Mouse (Mus musculus) bone marrow, adult 2 months (tissue): ENCODE measurements around the gene Ampd1. TPM values are rescaled to one million over a fixed set of nuclear protein-coding genes. Genes with fewer than 3 reads are reported as not detected.
"Not testable (repeated sequence)": the region's sequence is repeated elsewhere in the genome, so short reads cannot be mapped to it uniquely, and the experiment has no call there.

Source experiments
- H3K27ac ChIP-seq: fragments of 200-500 bp; 2 replicates; pipeline ENCODE4 v1.5.1; 2012; ENCODE audit warnings: low read depth, mild to moderate bottlenecking, control low read depth, inconsistent platforms, low read length; ENCODE audit not compliant: control insufficient read depth, poor library complexity, insufficient read depth
- H3K4me1 ChIP-seq: fragments of 200-500 bp; 2 replicates; pipeline ENCODE4 v1.6.1; 2011; ENCODE audit warnings: low read length; ENCODE audit not compliant: control insufficient read depth, insufficient read depth
- H3K4me3 ChIP-seq: fragments of 200-500 bp; replicated peaks from 2 replicates; pipeline ENCODE3; 2011; ENCODE audit warnings: mild to moderate bottlenecking, low read depth, low read length, control low read depth; ENCODE audit not compliant: control insufficient read depth
- CTCF ChIP-seq: fragments of 200-500 bp; IDR thresholded peaks from 2 replicates; pipeline ENCODE4 v1.5.1; 2011; ENCODE audit warnings: low read length, control low read depth; ENCODE audit not compliant: control insufficient read depth, insufficient read depth
- POLR2A ChIP-seq: fragments of 200-500 bp; IDR thresholded peaks from 2 replicates; pipeline ENCODE4 v1.6.1; 2011; ENCODE audit warnings: low read depth, mild to moderate bottlenecking, control low read depth, low read length, borderline replicate concordance; ENCODE audit not compliant: control insufficient read depth
- WGBS: fragments of 180-500 bp; shearing (Covaris S2); methylation state at CpG from one replicate; pipeline ENCODE4 v1.1.7; 2018; 5-methylcytosine and 5-hydroxymethylcytosine counted together
- polyA plus RNA-seq: library from polyadenylated mRNA; stranded (reverse); fragments of >200 nt; gene quantifications from 2 replicates; pipeline ENCODE4 v1.2.4, GENCODE M21; 2011; ENCODE audit warnings: low replicate concordance; ENCODE audit not compliant: missing spikeins, insufficient read depth, insufficient read length

Gene Ampd1
- polyA plus RNA-seq, 1 experiment: not detected

DNA sequence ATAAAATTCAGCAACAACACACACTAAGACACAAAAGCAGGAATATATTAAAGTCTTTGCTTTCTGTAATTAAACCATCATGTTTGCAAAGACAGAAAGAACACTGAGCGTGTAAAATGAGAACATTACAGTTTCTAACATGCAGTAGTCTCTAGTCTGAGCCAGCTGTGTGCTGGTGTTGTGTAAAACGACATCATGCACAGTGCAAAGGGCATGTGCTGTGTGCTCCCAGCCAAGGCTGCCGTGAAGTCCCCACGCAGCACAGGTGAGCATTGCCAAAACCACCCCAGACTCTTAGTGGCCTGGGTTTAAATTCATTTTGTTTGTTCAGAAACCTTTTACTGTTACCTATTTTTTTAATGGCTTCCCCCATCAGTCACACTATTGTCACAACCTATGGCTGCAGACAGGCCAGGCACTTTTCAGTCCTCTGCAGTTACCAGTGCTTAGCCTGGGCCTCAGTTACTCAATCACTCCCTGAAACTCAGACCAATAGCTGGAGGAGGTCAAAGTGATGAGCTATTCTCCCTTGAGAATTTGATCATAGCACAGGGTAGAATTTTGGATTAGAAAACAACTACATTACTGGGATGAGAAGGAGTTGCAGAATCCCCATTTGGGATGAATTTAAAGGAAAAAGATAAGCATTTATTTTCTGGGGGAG lies 62.7 kb downstream of the Ampd1 start:
- WGBS: 90% methylated on average over 4 of the region's 4 CpGs
- Histone ChIP-seq H3K27ac (no peak overlapping the region), H3K4me1 (peaks cover 5% of the 10 kb centered on the region; the same call in 1 of the 2 replicates), H3K4me3 (no peak overlapping the region)
- TF ChIP-seq CTCF: no peak
- TF ChIP-seq POLR2A: no peak

DNA sequence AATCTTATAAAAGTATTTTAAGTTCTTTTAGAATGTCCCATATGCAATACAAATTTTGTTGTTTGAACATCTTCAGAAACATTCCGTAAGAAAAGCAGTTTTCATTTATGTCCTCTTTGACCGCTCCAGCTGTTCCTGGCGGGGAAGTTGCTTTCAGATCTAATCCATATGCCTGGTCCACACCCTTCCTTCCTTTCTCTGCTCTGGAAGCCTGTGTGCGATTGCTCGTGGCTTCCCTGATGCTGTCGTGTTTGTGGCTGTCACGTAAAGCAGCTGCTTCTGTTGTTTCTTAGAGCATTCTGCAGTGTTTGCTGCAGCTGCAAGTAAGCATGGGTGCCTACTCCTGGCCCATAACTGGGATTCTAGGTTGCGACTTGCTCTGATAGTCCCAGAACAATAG lies 65.2 kb downstream of the Ampd1 start:
- WGBS: 48% methylated on average over 8 of the region's 8 CpGs
- Histone ChIP-seq H3K27ac (no peak overlapping the region), H3K4me1 (peaks cover 5% of the 10 kb centered on the region), H3K4me3 (no peak overlapping the region)
- TF ChIP-seq CTCF (no peak), POLR2A (no peak)

DNA sequence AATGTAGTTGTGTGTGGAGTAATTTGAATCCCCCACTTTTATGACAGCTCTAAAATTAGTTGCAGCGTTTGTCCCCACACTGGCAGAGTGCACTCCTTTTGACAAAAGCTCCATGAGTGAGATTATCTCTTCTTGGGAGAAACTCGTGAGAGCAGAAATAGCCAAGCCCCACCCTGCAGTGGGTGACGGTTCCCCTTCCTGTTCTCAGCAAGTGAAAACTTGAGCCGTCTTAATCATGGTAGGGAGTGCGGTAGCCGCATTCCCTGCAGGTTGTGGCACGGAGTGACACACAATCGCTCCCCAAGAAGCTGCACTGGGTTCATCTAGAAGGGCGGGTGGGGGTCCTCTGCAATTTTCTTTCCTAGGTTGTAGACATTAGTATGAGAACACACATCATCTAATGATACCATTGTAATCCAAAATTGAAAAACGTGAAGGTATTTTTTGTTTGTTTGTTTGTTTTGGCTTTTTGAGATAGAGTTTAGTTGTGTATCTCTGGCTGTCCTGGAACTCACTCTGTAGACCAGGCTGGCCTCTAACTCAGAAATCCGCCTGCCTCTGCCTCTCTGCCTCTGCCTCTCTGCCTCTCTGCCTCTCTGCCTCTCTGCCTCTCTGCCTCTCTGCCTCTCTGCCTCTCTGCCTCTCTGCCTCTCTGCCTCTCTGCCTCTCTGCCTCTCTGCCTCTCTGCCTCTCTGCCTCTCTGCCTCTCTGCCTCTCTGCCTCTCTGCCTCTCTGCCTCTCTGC lies 66.5 kb downstream of the Ampd1 start:
- Histone ChIP-seq H3K4me3 (peak overlapping the region; percentile 41), H3K27ac (peak overlapping the region; percentile 23)
- WGBS: 14% methylated on average over 11 of the region's 11 CpGs
- H3K4me1 ChIP-seq: not testable (repeated sequence)

DNA sequence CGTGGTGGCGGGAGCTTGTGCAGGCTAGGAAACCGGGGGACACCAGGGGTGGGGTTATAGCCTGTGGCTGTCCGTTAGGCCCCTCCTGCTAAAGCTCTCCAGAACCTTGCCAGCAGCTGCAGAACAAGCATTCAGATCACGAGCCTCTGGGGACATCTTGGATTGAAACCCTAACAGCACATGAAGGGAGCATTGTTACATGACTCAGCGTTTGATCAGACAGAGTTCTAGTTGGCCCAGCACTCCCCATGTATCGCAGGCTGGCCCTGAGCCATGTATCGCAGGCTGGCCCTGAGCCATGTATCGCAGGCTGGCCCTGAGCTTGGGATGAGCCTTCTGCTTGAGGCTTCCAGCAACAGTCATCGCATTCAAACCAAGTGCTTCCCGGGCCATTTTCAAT lies 67.5 kb downstream of the Ampd1 start:
- H3K27ac ChIP-seq: 0 out of 2 replicates have a peak overlapping the region, but pooled peaks have one; percentile 16

DNA sequence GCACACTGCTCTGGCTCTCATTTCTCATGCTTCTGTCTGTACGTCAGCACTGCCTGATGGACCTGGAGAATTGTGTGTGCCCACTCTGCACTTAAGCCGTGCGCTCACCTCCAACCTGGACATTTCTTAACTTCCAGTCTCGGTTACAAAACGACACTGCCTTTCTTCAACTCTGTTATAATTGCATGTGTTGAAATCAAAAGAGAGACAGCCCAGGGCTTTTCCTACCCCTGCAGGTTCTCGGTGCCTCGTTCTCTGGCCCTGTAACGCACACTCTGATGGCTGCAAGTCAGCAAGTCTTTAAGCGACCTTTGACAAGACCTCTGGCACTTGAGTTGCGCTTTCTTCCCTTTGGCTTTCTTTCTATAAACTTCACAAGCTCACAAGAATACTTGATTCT lies 68.6 kb downstream of the Ampd1 start:
- no peak for TF ChIP-seq CTCF
- no peak for TF ChIP-seq POLR2A
- H3K27ac ChIP-seq: no peak overlapping the region
- no peak overlapping the region for H3K4me3 ChIP-seq
- 51% methylated on average over 10 of the region's 10 CpGs for WGBS
- peaks cover 5% of the 10 kb centered on the region for H3K4me1 ChIP-seq

More for the DNA sequence above, 67.5 kb downstream of the Ampd1 start:
- WGBS: 67% methylated on average over 11 of the region's 11 CpGs
- Histone ChIP-seq H3K4me3 (no peak overlapping the region), H3K4me1 (peaks cover 5% of the 10 kb centered on the region)
- TF ChIP-seq POLR2A (no peak), CTCF (no peak)

DNA sequence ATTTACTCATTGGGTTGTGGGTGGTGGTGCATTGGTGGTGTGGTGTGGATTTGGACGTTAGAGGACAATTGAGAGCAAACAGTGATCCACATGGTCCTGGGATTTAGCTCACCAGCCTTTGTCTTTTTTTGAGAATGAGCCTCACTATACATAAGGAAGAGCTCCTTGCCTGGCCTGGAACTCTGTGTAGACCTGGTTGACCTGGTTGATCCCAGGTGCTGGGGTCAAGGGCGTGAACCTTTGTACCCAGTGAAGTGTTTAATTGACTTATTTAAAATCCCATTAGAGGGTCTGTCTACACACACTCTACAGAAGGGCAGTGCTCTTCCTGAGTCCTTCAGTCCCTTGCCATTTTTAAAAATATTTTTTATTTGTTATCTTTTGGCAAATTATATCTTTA lies 71.5 kb downstream of the Ampd1 start:
- H3K27ac ChIP-seq: no peak overlapping the region
- H3K4me3 ChIP-seq: no peak overlapping the region
- 86% methylated on average over 2 of the region's 2 CpGs for WGBS
- H3K4me1 ChIP-seq: peaks cover 4% of the 10 kb centered on the region
- TF ChIP-seq CTCF (no peak), POLR2A (no peak)

DNA sequence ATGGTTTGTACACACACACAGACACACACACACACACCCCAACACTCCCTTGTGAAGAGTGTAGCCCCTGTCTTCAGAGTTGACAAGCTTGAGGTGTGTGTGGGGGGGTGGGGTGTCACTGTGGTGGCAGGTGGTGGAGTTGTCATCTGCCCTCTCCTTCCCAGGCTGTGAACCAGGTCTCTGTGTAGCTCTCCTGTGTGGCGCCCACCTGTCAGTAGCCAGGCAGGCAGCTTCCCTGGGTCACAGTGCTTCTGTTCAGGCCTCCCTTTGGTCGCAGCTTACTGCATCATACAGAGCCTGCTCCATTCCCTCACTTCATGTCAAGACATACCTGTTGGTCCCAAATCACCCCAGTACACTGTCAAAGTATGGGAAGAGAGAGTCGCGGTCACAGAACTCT lies 72.0 kb downstream of the Ampd1 start:
- Histone ChIP-seq H3K27ac (no peak overlapping the region), H3K4me3 (no peak overlapping the region), H3K4me1 (peaks cover 4% of the 10 kb centered on the region)
- TF ChIP-seq POLR2A (no peak), CTCF (no peak)
- WGBS: 94% methylated on average over 4 of the region's 4 CpGs

DNA sequence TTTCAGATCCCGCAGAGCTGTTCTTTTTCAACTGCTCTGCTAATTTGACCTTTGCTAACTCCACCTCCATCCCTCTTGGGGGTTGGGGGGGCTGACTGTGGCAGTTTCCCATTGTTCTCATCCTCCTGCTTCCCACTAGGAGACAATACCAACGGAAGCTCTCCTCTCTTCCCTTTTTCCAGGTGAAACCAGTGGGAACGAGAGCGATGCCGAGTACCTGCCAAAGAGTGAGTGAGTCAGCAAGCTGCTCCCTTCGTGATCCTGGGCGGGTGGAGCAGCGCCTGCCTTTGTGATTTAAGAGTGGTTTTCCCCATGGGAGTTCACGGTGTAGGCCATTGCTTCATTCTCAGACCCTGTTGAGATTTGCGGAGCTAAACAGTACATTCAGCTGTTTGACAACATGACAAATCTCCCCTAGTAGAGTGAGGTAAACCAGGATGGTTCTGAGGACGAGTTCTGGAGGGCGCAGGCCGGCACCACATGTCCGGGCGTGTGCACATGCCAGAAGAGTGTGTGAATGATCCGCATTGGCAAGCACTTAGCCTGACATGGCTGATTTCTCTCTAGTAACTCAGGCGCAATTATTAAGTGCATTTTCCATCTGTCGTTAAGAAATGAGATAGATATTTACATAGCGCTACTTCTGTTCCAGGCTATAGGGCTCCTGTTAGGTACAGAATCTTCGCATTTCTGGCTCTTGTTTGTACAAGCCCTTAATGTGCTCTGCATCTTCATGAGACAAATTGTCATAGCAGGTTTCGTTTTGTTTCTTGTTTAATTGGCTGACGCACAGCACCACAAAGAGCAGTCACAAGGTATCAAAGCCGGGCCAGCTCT lies 72.7 kb downstream of the Ampd1 start:
- Histone ChIP-seq H3K4me3 (no peak overlapping the region), H3K27ac (no peak overlapping the region), H3K4me1 (no peaks in the 10 kb centered on the region; the same call in none of the 2 replicates)
- WGBS: 89% methylated on average over 23 of the region's 23 CpGs
- TF ChIP-seq POLR2A: no peak
